Mouse (Mus musculus) kidney, adult 2 months (tissue): Measurements from ENCODE around the gene C5ar1.

Source experiments
- CTCF ChIP-seq: fragments of 200-500 bp; conservative IDR thresholded peaks from 2 replicates; pipeline ENCODE4 v1.5.1; 2011; ENCODE audit warnings: low read depth, mild to moderate bottlenecking, control low read depth, low read length, moderate library complexity, mixed read lengths; ENCODE audit not compliant: insufficient read depth, insufficient read length
- POLR2A ChIP-seq: fragments of 200-500 bp; IDR thresholded peaks from one replicate; pipeline ENCODE4 v1.6.1; 2011; ENCODE audit warnings: low read depth, low read length, control low read depth

GRCm38 (mm10) chr7:16240978-16241303, 18.4 kb downstream of the C5ar1 start:
- no peak for TF ChIP-seq CTCF
- TF ChIP-seq POLR2A, result no peak
